Mouse (Mus musculus): ENCODE measurements at regions not wholly inside any gene's neighbourhood (a gene's known extent, or its start where the extent isn't known, plus 50 kb on each side); places are given as distances from the start of the nearest gene placed in this dataset.

DNA sequence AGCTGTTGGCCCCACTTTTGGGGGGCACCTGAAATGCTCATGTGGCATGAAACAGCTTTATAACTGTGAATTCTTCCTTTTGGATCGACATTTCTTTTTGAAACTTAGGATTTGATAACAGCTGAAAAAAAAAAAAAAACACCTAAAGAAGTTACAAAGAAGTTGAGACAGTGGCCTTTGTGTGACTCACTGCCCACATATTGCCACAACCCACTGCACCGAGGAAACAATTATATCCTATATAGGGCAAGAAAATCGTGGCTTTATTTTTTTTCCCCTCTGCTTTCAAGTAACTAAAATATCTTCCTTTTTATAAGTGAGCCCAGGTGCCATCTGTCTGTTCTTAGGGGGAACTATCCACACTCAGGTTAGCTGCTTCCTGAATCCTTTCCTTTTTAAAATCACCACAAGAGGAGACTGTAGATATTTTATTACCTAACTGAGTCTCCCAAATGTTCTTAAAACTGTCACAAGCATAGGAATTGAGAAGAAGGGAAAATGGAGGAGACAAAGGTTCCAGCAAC lies 104.8 kb upstream of the Adra1d start:
- ATAC-seq (ENCODE audit: low FRiP score, low TSS enrichment), result no peak
- H3K9ac ChIP-seq (replicated peaks; ENCODE audit: low read length), result no peak overlapping the region
- H3K36me3 ChIP-seq (ENCODE audit: insufficient read depth, low read length), result no peaks in the 10 kb centered on the region
- no peaks in the 10 kb centered on the region for H3K9me3 ChIP-seq (ENCODE audit: low read length)
- H3K4me3 ChIP-seq (ENCODE audit: low read length), result no peak overlapping the region
- H3K4me1 ChIP-seq (ENCODE audit: insufficient read depth, low read length), result no peaks in the 10 kb centered on the region
- H3K4me2 ChIP-seq (replicated peaks; ENCODE audit: low read depth, low read length), result no peak overlapping the region
- 81% methylated on average over 3 of the region's 3 CpGs for WGBS
- H3K27me3 ChIP-seq (ENCODE audit: insufficient read depth, low read length), result no peaks in the 10 kb centered on the region
- no peak overlapping the region for H3K27ac ChIP-seq (ENCODE audit: low read length)

DNA sequence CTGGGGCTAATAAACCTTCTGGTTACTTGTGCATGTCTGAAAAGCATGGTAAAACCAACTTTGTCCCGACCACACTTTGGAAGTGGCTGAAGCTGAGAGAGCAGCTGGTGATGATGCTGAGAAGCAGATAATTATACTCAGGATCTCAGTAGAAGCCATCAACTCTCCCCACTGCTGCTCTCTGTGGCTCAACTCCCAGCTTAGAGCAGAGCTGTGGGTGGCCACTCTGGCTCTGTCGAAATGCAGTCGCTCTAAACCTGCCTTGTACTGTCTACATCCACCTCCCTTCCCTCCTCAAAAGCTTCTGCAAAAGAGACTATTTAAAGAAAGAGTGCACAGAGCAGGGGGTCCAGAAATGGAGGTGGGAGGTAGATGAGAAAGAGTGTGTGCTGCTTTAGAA lies 102.5 kb upstream of the Adra1d start:
- Histone ChIP-seq H3K27me3 (ENCODE audit: insufficient read depth, low read length) (no peaks in the 10 kb centered on the region), H3K27ac (ENCODE audit: low read length) (no peak overlapping the region), H3K9ac (replicated peaks; ENCODE audit: low read length) (no peak overlapping the region), H3K36me3 (ENCODE audit: insufficient read depth, low read length) (no peaks in the 10 kb centered on the region), H3K4me3 (ENCODE audit: low read length) (no peak overlapping the region), H3K9me3 (ENCODE audit: low read length) (no peaks in the 10 kb centered on the region), H3K4me2 (replicated peaks; ENCODE audit: low read depth, low read length) (no peak overlapping the region), H3K4me1 (ENCODE audit: insufficient read depth, low read length) (no peaks in the 10 kb centered on the region)
- no peak for ATAC-seq (ENCODE audit: low FRiP score, low TSS enrichment)
- 79% methylated on average over 3 of the region's 3 CpGs for WGBS

DNA sequence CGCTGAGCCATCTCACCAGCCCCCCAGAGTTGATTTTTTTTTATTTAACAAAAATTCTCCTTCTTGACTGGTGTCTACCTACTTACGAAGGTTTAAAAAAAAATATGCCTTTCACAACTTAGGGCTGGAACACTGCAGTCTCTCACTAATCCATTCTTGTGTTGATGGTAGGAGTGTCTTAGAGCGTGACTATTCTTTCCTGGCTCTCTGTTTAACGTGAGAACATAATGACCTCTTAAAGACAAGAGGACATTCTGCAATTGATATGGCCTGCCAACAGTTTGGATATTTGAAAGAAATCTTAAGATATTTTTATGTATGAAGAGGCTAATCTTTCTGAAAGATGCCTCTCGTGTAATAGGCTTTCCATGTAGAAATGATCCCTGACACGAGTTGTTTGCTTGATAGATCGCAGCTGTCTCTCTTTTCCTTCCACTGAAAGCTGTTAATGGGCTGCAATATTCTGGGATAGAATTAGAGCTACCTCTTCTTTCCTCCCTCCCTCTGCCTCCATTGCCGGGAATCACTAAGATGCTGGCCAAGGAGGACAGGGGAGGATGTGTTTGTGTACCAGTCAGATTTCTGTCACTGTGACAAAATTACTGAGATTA lies 101.2 kb upstream of the Adra1d start:
- Histone ChIP-seq H3K9me3 (ENCODE audit: low read length) (no peaks in the 10 kb centered on the region), H3K4me1 (ENCODE audit: insufficient read depth, low read length) (no peaks in the 10 kb centered on the region), H3K36me3 (ENCODE audit: insufficient read depth, low read length) (no peaks in the 10 kb centered on the region), H3K4me3 (ENCODE audit: low read length) (no peak overlapping the region), H3K9ac (replicated peaks; ENCODE audit: low read length) (no peak overlapping the region), H3K27me3 (ENCODE audit: insufficient read depth, low read length) (no peaks in the 10 kb centered on the region), H3K4me2 (replicated peaks; ENCODE audit: low read depth, low read length) (no peak overlapping the region), H3K27ac (ENCODE audit: low read length) (no peak overlapping the region)
- no peak for ATAC-seq (ENCODE audit: low FRiP score, low TSS enrichment)
- 55% methylated on average over 8 of the region's 8 CpGs for WGBS

DNA sequence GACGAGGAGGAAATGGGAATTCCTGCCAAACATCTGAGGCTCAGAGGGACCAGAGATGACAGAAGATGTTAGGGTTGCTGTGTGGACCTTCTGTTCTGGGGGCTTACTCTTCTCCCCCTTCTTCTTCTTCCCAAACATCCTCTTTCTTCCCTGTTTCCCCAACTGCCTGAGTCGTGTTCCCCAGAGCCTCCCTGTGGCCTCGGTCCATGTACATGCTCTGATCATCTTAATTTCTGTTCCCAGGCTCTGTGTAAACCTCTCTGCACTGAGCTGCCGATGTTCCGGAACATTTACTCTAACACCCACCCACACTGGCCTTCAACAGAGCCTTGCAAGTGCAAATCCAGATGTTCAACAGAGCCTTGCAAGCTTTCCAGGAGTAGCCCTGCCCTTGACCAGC lies 90.1 kb upstream of the Adra1d start:
- Histone ChIP-seq H3K9me3 (ENCODE audit: low read length) (peaks cover 4% of the 10 kb centered on the region; the same call in 1 of the 2 replicates), H3K27me3 (ENCODE audit: insufficient read depth, low read length) (no peaks in the 10 kb centered on the region), H3K36me3 (ENCODE audit: insufficient read depth, low read length) (no peaks in the 10 kb centered on the region), H3K4me3 (ENCODE audit: low read length) (no peak overlapping the region), H3K9ac (replicated peaks; ENCODE audit: low read length) (no peak overlapping the region), H3K4me1 (ENCODE audit: insufficient read depth, low read length) (peaks cover 14% of the 10 kb centered on the region), H3K4me2 (replicated peaks; ENCODE audit: low read depth, low read length) (no peak overlapping the region), H3K27ac (ENCODE audit: low read length) (no peak overlapping the region)
- 21% methylated on average over 5 of the region's 5 CpGs for WGBS
- ATAC-seq (ENCODE audit: low FRiP score, low TSS enrichment), result peak; percentile 68; the same call in 1 of the 2 replicates

DNA sequence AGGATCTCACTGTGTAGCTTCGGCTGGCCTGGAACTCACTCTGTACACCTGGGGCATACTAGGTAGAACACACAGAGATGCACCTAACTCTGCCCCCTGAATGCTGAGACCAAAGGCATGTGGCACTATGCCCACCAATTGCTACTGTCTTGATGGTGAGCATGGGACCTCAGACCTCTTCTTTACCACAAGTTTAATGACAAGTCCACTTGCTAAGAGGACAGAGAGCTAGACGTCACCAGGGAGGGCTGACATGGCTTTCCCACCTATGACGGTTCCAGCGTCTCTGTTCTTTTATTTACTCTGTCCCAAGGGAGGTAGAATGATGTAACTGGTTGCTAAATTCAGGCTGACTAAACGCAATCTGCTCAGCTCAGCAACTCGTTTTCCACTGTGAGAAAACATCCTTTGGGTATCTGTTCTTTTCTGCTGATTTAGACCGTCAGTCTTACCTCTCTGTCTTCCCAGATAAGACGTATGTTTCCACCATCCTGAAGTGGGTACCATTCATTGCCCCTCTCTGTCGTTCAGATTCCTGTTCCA lies 88.6 kb upstream of the Adra1d start:
- no peak for ATAC-seq (ENCODE audit: low FRiP score, low TSS enrichment)
- no peak overlapping the region for H3K27ac ChIP-seq (ENCODE audit: low read length)
- peaks cover 12% of the 10 kb centered on the region for H3K4me1 ChIP-seq (ENCODE audit: insufficient read depth, low read length)
- H3K4me3 ChIP-seq (ENCODE audit: low read length), result no peak overlapping the region
- no peaks in the 10 kb centered on the region for H3K27me3 ChIP-seq (ENCODE audit: insufficient read depth, low read length)
- peaks cover 4% of the 10 kb centered on the region; the same call in 1 of the 2 replicates for H3K9me3 ChIP-seq (ENCODE audit: low read length)
- 74% methylated on average over 9 of the region's 9 CpGs for WGBS
- no peak overlapping the region for H3K4me2 ChIP-seq (replicated peaks; ENCODE audit: low read depth, low read length)
- H3K36me3 ChIP-seq (ENCODE audit: insufficient read depth, low read length), result no peaks in the 10 kb centered on the region
- H3K9ac ChIP-seq (replicated peaks; ENCODE audit: low read length), result no peak overlapping the region

DNA sequence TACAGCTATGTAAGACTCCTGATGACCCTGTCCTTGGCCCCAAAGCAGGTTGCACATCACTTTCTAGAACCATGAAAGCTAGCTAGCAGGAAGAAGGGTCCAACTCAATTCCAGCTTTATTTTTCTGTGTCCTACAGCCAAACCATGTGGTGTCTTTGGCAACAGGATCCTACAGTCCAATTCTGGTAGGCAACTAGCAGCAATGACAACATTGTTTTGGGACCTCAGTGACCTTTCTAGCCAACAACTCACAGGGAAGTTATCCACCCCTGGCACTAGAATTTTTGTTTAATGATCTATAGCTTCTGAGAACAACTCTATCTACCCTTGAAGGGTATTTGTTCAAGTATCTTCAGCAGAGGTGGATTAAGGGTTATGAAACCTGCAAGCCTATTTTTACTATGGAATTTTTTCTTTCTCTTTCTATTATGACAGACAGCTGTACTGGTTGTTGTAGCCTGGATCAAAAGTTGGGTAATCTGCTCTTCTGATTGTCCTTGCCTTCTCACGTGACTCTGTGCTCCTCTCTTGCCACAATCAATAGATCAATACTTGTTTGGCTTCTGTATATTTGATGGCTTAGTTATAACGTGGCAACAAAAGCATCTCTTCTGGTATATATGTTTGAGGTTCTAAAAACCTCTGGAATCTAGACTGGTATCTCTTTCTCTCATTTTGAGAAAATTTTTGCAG lies 82.2 kb upstream of the Adra1d start:
- Histone ChIP-seq H3K9ac (replicated peaks; ENCODE audit: low read length) (no peak overlapping the region), H3K36me3 (ENCODE audit: insufficient read depth, low read length) (no peaks in the 10 kb centered on the region), H3K4me1 (ENCODE audit: insufficient read depth, low read length) (no peaks in the 10 kb centered on the region), H3K27ac (ENCODE audit: low read length) (no peak overlapping the region), H3K9me3 (ENCODE audit: low read length) (peaks cover 4% of the 10 kb centered on the region; the same call in 1 of the 2 replicates), H3K4me2 (replicated peaks; ENCODE audit: low read depth, low read length) (no peak overlapping the region), H3K4me3 (ENCODE audit: low read length) (no peak overlapping the region), H3K27me3 (ENCODE audit: insufficient read depth, low read length) (no peaks in the 10 kb centered on the region)
- ATAC-seq (ENCODE audit: low FRiP score, low TSS enrichment), result no peak
- 81% methylated on average over 2 of the region's 2 CpGs for WGBS

DNA sequence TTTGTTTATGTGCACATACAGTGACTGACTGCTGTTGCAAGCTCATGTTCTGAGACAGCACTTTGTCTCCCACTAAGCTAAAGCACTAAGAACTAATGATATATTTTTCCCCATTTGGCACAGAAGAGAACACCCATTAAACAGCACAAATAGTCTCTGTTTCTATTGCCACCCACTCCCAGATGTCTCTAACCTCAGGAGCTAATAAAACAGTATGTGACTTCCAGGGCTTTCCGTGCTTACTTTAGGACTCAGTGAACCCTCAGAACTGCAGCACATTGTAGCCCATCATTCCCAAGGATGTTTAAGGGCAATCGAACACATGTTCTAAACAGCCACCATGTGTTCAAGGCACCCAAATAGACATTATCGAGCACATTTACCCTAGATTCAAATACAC lies 80.4 kb upstream of the Adra1d start:
- 77% methylated on average over 3 of the region's 3 CpGs for WGBS
- ATAC-seq (ENCODE audit: low FRiP score, low TSS enrichment), result no peak
- H3K27ac ChIP-seq (ENCODE audit: low read length), result no peak overlapping the region
- no peaks in the 10 kb centered on the region for H3K9me3 ChIP-seq (ENCODE audit: low read length)
- no peaks in the 10 kb centered on the region for H3K36me3 ChIP-seq (ENCODE audit: insufficient read depth, low read length)
- H3K4me1 ChIP-seq (ENCODE audit: insufficient read depth, low read length), result no peaks in the 10 kb centered on the region
- no peak overlapping the region for H3K4me2 ChIP-seq (replicated peaks; ENCODE audit: low read depth, low read length)
- H3K9ac ChIP-seq (replicated peaks; ENCODE audit: low read length), result no peak overlapping the region
- no peak overlapping the region for H3K4me3 ChIP-seq (ENCODE audit: low read length)
- H3K27me3 ChIP-seq (ENCODE audit: insufficient read depth, low read length), result no peaks in the 10 kb centered on the region

DNA sequence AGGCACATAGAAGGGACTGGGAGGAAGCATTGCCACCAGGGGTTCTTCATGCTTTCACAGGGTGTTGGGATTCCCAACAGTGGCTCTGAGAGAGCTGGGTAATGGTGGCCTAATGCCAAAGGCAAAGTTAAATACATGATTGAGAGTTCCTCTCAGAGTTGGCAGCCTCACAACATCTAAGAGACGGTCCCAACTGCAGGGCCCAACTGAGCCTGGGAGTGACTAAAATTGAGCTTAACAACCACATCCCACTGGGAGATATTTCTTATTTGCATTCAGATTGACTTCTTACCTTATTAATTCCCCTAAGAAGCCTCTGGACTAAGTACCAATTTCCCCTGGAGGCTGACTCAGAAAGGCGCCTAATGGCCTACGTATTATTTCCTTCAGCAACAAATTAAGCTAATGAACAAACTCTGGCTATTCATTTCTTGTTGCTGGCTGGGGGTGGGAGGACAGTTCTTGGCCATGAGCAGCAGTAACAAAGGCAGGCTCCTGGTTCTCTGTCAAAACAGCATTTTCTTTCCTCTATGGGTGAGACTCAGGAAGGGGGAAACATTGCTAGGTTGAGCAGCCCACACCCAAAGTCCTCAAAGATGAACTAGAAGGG lies 77.0 kb upstream of the Adra1d start:
- Histone ChIP-seq H3K4me1 (ENCODE audit: insufficient read depth, low read length) (no peaks in the 10 kb centered on the region), H3K4me3 (ENCODE audit: low read length) (no peak overlapping the region), H3K36me3 (ENCODE audit: insufficient read depth, low read length) (no peaks in the 10 kb centered on the region), H3K9ac (replicated peaks; ENCODE audit: low read length) (no peak overlapping the region), H3K9me3 (ENCODE audit: low read length) (no peaks in the 10 kb centered on the region), H3K27me3 (ENCODE audit: insufficient read depth, low read length) (no peaks in the 10 kb centered on the region), H3K27ac (ENCODE audit: low read length) (no peak overlapping the region), H3K4me2 (replicated peaks; ENCODE audit: low read depth, low read length) (no peak overlapping the region)
- no peak for ATAC-seq (ENCODE audit: low FRiP score, low TSS enrichment)
- 72% methylated on average over 3 of the region's 3 CpGs for WGBS

DNA sequence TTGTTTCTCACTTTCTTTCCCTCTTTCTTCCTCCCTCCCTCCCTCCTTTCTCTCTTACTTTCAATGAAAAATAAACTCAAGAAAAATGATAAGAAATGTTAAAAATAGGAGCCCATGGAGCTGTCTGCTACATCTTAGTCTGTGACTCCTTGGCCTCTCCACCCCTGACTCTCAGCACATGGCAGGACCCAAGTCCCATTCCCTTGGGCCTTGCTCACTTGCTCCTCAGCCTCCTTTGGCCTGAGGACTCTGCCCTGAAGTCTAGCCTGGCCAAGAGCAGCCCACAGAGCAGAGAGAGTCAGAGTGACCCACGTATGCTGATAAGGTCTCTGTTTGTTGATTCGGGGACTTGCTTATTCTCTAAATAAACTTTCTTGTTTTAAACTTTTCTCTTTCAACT lies 73.7 kb upstream of the Adra1d start:
- no peak for ATAC-seq (ENCODE audit: low FRiP score, low TSS enrichment)
- Histone ChIP-seq H3K9me3 (ENCODE audit: low read length) (no peaks in the 10 kb centered on the region), H3K27me3 (ENCODE audit: insufficient read depth, low read length) (no peaks in the 10 kb centered on the region), H3K36me3 (ENCODE audit: insufficient read depth, low read length) (no peaks in the 10 kb centered on the region), H3K4me2 (replicated peaks; ENCODE audit: low read depth, low read length) (no peak overlapping the region), H3K27ac (ENCODE audit: low read length) (no peak overlapping the region), H3K4me1 (ENCODE audit: insufficient read depth, low read length) (no peaks in the 10 kb centered on the region), H3K4me3 (ENCODE audit: low read length) (no peak overlapping the region), H3K9ac (replicated peaks; ENCODE audit: low read length) (no peak overlapping the region)
- WGBS, result 77% methylated on average over 2 of the region's 2 CpGs

DNA sequence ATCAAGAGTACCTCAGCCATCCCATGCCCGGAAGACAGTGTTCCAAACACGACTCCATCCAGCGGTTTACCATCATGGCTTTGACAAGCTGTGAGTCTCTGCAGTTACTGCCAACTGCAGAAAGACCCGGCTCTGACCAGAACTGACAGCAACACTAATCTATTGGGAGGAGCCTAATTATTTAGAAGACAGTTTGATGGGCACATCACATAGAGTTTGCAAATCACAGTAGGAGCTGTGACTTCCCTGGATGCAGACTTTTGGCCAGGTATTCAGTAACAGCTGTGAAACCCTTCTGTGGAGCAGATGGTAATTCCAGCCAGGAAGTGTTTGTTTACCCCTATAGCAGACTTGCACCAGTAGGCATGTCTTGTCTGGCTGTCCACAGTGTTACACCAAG lies 55.8 kb upstream of the Adra1d start:
- Histone ChIP-seq H3K4me2 (replicated peaks; ENCODE audit: low read depth, low read length) (no peak overlapping the region), H3K36me3 (ENCODE audit: insufficient read depth, low read length) (no peaks in the 10 kb centered on the region), H3K27ac (ENCODE audit: low read length) (no peak overlapping the region), H3K9ac (replicated peaks; ENCODE audit: low read length) (no peak overlapping the region), H3K27me3 (ENCODE audit: insufficient read depth, low read length) (no peaks in the 10 kb centered on the region; the same call in 1 of the 2 replicates), H3K4me3 (ENCODE audit: low read length) (no peak overlapping the region), H3K4me1 (ENCODE audit: insufficient read depth, low read length) (no peaks in the 10 kb centered on the region), H3K9me3 (ENCODE audit: low read length) (no peaks in the 10 kb centered on the region)
- 74% methylated on average over 4 of the region's 4 CpGs for WGBS
- no peak for ATAC-seq (ENCODE audit: low FRiP score, low TSS enrichment)

Measured in kidney, embryonic 16.5 days (tissue).